Mouse (Mus musculus) urinary bladder, postnatal 14 days (tissue): ENCODE data around the gene Csdc2.

Experiments
- DNase-seq: peaks from one replicate; pipeline ENCODE4 v3.0.0; 2021; ENCODE audit warnings: low spot score

Csdc2 gene

GRCm38 (mm10) chr15:81925760-81926445 is 10.7 kb upstream of the Csdc2 start, which contains the start of gene Polr3h:
TSS of gene Polr3h (minus strand) at chr15:81926240.
- peak; percentile 95 for DNase-seq

GRCm38 (mm10) chr15:81926446-81926822 is 10.1 kb upstream of the Csdc2 start:
- no peak for DNase-seq

- DNase-seq = peak; percentile 33
These were observed 8.8 kb upstream of the Csdc2 start for GRCm38 (mm10) chr15:81927741-81928140.

- no peak for DNase-seq
These were observed 8.3 kb upstream of the Csdc2 start for GRCm38 (mm10) chr15:81928277-81928676.

GRCm38 (mm10) chr15:81932951-81933470 is 3.5 kb upstream of the Csdc2 start:
- no peak for DNase-seq

- DNase-seq = no peak
These were observed 2.6 kb upstream of the Csdc2 start for GRCm38 (mm10) chr15:81933986-81934385.

GRCm38 (mm10) chr15:81935869-81936637 is 506 bp upstream of the Csdc2 start:
- DNase-seq = no peak

- DNase-seq = peak; percentile 25
These were observed 776 bp downstream of the Csdc2 start for GRCm38 (mm10) chr15:81937098-81937972.

- peak; percentile 50 for DNase-seq
These were observed 1.7 kb downstream of the Csdc2 start for GRCm38 (mm10) chr15:81938246-81938645.

- DNase-seq = no peak
These were observed 2.7 kb downstream of the Csdc2 start for GRCm38 (mm10) chr15:81939157-81939715.

GRCm38 (mm10) chr15:81939774-81940173 is 3.2 kb downstream of the Csdc2 start:
- no peak for DNase-seq

GRCm38 (mm10) chr15:81940219-81940618 is 3.7 kb downstream of the Csdc2 start:
- DNase-seq = no peak

GRCm38 (mm10) chr15:81941010-81941409 is 4.5 kb downstream of the Csdc2 start:
- DNase-seq = no peak

GRCm38 (mm10) chr15:81943176-81943749 is 6.7 kb downstream of the Csdc2 start:
- DNase-seq = no peak

- DNase-seq = no peak
These were observed 12.5 kb downstream of the Csdc2 start for GRCm38 (mm10) chr15:81949076-81949475.

GRCm38 (mm10) chr15:81949476-81950131 is 13.0 kb downstream of the Csdc2 start:
- no peak for DNase-seq

GRCm38 (mm10) chr15:81950716-81951115 is 14.2 kb downstream of the Csdc2 start:
- no peak for DNase-seq

GRCm38 (mm10) chr15:81951159-81951558 is 14.6 kb downstream of the Csdc2 start:
- no peak for DNase-seq

GRCm38 (mm10) chr15:81952310-81952709 is 15.8 kb downstream of the Csdc2 start:
- DNase-seq = no peak

- DNase-seq = no peak
These were observed 17.6 kb downstream of the Csdc2 start for GRCm38 (mm10) chr15:81954151-81954583.

- no peak for DNase-seq
These were observed 18.2 kb downstream of the Csdc2 start for GRCm38 (mm10) chr15:81954716-81955115.
